Comparison of ENCODE assay signal across 8 mouse cellular contexts in genomic region chr11:44612681-44613410, GRCm38 (mm10). TPM values are rescaled to one million over a fixed set of nuclear protein-coding genes. Genes with fewer than 3 reads are reported as not detected.
DNase-seq lines count a peak whose midpoint lies in the region; ATAC-seq and TF ChIP-seq lines count a peak whose summit lies in the region.

No protein-coding gene starts in this region.

- peaks cover 40% of the 10 kb centered on the region for H3K27me3 ChIP-seq in heart, embryonic 16.5 days (ENCODE audit: control insufficient read depth, insufficient read depth, low read length)
- H3K27me3 ChIP-seq in midbrain, postnatal 0 days (ENCODE audit: insufficient read depth, low read length), result peaks cover 25% of the 10 kb centered on the region

- peak; percentile 15 for DNase-seq in CD4-positive, CD25-positive, alpha-beta regulatory T cell, adult 2 months (ENCODE audit: low read depth, low spot score)
- peak; percentile 62 for DNase-seq in embryo, embryonic 10.5 days (ENCODE audit: low spot score)
- peak; percentile 59 to 60 for DNase-seq in kidney, postnatal 4 days
- DNase-seq in midbrain, postnatal 0 days (ENCODE audit: low spot score), result no peak
- no peak for DNase-seq in layer of hippocampus, adult 8-10 months (ENCODE audit: low spot score in 2 of 2)
- no peak for DNase-seq in right cerebral cortex, adult 18-20 months

- peaks cover 19% of the 10 kb centered on the region for H3K4me1 ChIP-seq in heart, embryonic 16.5 days (ENCODE audit: control insufficient read depth, insufficient read depth, low read length)
- peaks cover 7% of the 10 kb centered on the region for H3K4me1 ChIP-seq in midbrain, postnatal 0 days (ENCODE audit: insufficient read depth, low read length)

- H3K9ac ChIP-seq in heart, embryonic 16.5 days (ENCODE audit: low read length), result peak overlapping the region; percentile 67
- H3K9ac ChIP-seq in midbrain, postnatal 0 days (replicated peaks; ENCODE audit: low read length, poor library complexity, severe bottlenecking), result 0 out of 2 replicates have a peak overlapping the region, but pooled peaks have one; percentile 3

- peak overlapping the region; percentile 52 for H3K4me3 ChIP-seq in heart, embryonic 16.5 days (ENCODE audit: low read length)
- H3K4me3 ChIP-seq in midbrain, postnatal 0 days (ENCODE audit: low read depth, low read length), result peak overlapping the region; percentile 31

- no peak for ATAC-seq in CD4-positive, CD25-positive, alpha-beta regulatory T cell, adult 4 months
- ATAC-seq in heart, embryonic 16.5 days (replicated peaks; ENCODE audit: extremely low read depth, insufficient read depth, low FRiP score), result no peak
- no peak for ATAC-seq in midbrain, postnatal 0 days (ENCODE audit: low FRiP score)

- no peaks in the 10 kb centered on the region for H3K9me3 ChIP-seq in heart, embryonic 16.5 days (replicated peaks; ENCODE audit: control insufficient read depth, low read length)
- no peaks in the 10 kb centered on the region for H3K9me3 ChIP-seq in midbrain, postnatal 0 days (ENCODE audit: low read length)

- no peak for TF ChIP-seq CTCF in midbrain, postnatal 0 days (IDR thresholded peaks at IDR 0.05)

- peak overlapping the region; percentile 70 for H3K4me2 ChIP-seq in heart, embryonic 16.5 days (ENCODE audit: low read depth, low read length)
- peak overlapping the region; percentile 64 for H3K4me2 ChIP-seq in midbrain, postnatal 0 days (ENCODE audit: low read depth, low read length, poor library complexity, severe bottlenecking)

- H3K27ac ChIP-seq in heart, embryonic 16.5 days (ENCODE audit: low read length), result no peak overlapping the region
- H3K27ac ChIP-seq in midbrain, postnatal 0 days (ENCODE audit: low read depth, low read length), result no peak overlapping the region

- 1% methylated on average over 38 of the region's 38 CpGs for WGBS in heart, embryonic 16.5 days
- WGBS in midbrain, postnatal 0 days, result under 1% methylated on average over 38 of the region's 38 CpGs

- no peaks in the 10 kb centered on the region for H3K36me3 ChIP-seq in heart, embryonic 16.5 days (ENCODE audit: control insufficient read depth, insufficient read depth)
- H3K36me3 ChIP-seq in midbrain, postnatal 0 days (ENCODE audit: insufficient read depth, low read length), result no peaks in the 10 kb centered on the region

RNA-seq across cellular contexts. Expression of gene Ebf1, which starts 4.3 kb away (rescaled TPM):
- polyA plus RNA-seq in CD4-positive, CD25-positive, alpha-beta regulatory T cell, adult 4 months (2017; shearing (Covaris generic)), result 1 to 10 TPM in 1 of 2 experiments, under 1 TPM in 1; 0.30 to 3.9 TPM
- polyA plus RNA-seq in heart, embryonic 16.5 days (2015; fragmentation: Nextera tagmentation; extraction: Ambion mirVana), result 13.6 and 16.2 TPM in 2 replicates
- total RNA-seq in midbrain, postnatal 0 days (2014; rRNA removed), result 27.1 and 27.2 TPM in 2 replicates
- polyA plus RNA-seq in midbrain, postnatal 0 days (2015; fragmentation: Nextera tagmentation; extraction: Ambion mirVana), result 30.0 and 30.5 TPM in 2 replicates
- total RNA-seq in layer of hippocampus, adult 8-10 months (2022), result 1 to 10 TPM; 2.8 to 5.3 (median 3.4) TPM

Comparison
In these comparisons a context has a peak if more than half of its experiments do, and no peak if none do; other contexts are left out.
1. DNase-seq: peak in CD4-positive, CD25-positive, alpha-beta regulatory T cell, adult 2 months (single experiment), embryo, embryonic 10.5 days (single experiment) and kidney, postnatal 4 days (2 of 2); none in midbrain, postnatal 0 days (single experiment), layer of hippocampus, adult 8-10 months (0 of 2) and right cerebral cortex, adult 18-20 months (single experiment).